Mouse (Mus musculus): ENCODE measurements around the gene Tbx5. TPM values are rescaled to one million over a fixed set of nuclear protein-coding genes. Genes with fewer than 3 reads are reported as not detected.

Gene Tbx5
- polyA plus RNA-seq, 1 experiment from 2014 or later, result 36.3 TPM

Other genes starting within 250 kb of the Tbx5 start
- 7.4 and 10.6 TPM in 2 replicates for gene Tbx3, start 162.0 kb upstream of the Tbx5 start, polyA plus RNA-seq (2015; fragmentation: Nextera tagmentation; extraction: Ambion mirVana)